Mouse (Mus musculus) kidney, adult 2 months (tissue): ENCODE measurements around the gene Hhat. TPM values are rescaled to one million over a fixed set of nuclear protein-coding genes. Genes with fewer than 3 reads are reported as not detected.

ENCODE experiments used
- DNase-seq: peaks from one replicate; pipeline ENCODE4 v3.0.0; 2021
- H3K27ac ChIP-seq: fragments of 200-500 bp; 2 replicates; pipeline ENCODE4 v1.5.1; 2012; ENCODE audit warnings: low read depth, low read length, control low read depth, inconsistent platforms; ENCODE audit not compliant: insufficient read depth
- H3K27me3 ChIP-seq: fragments of 200-500 bp; replicated peaks from 2 replicates; pipeline ENCODE4 v1.6.1; 2012; ENCODE audit warnings: mild to moderate bottlenecking, moderate library complexity, low read length, inconsistent platforms; ENCODE audit not compliant: control insufficient read depth, insufficient read depth
- H3K36me3 ChIP-seq: fragments of 200-500 bp; 2 replicates; pipeline ENCODE4 v1.6.1; 2012; ENCODE audit warnings: mild to moderate bottlenecking, moderate library complexity, low read length, inconsistent platforms; ENCODE audit not compliant: control insufficient read depth, insufficient read depth
- H3K4me1 ChIP-seq: fragments of 200-500 bp; 2 replicates; pipeline ENCODE4 v1.6.1; 2011; ENCODE audit warnings: low read length; ENCODE audit not compliant: control insufficient read depth, insufficient read depth
- H3K4me3 ChIP-seq: fragments of 200-500 bp; 2 replicates; pipeline ENCODE4 v1.5.1; 2011; ENCODE audit warnings: mild to moderate bottlenecking, low read depth, low read length, control low read depth; ENCODE audit not compliant: insufficient read depth
- CTCF ChIP-seq: fragments of 200-500 bp; conservative IDR thresholded peaks from 2 replicates; pipeline ENCODE4 v1.5.1; 2011; ENCODE audit warnings: low read depth, mild to moderate bottlenecking, control low read depth, low read length, moderate library complexity, mixed read lengths; ENCODE audit not compliant: insufficient read depth, insufficient read length
- POLR2A ChIP-seq: fragments of 200-500 bp; IDR thresholded peaks from one replicate; pipeline ENCODE4 v1.6.1; 2011; ENCODE audit warnings: low read depth, low read length, control low read depth
- WGBS: fragments of 180-500 bp; shearing (Covaris S2); methylation state at CpG from one replicate; pipeline ENCODE4 v1.1.7; 2018; 5-methylcytosine and 5-hydroxymethylcytosine counted together
- polyA plus RNA-seq: library from polyadenylated mRNA; depleted of rRNA; stranded (reverse); fragments of >200 nt; gene quantifications from 2 replicates; pipeline ENCODE4 v1.2.3, GENCODE M21; 2012

Hhat gene
- polyA plus RNA-seq, 1 experiment = 4.9 TPM

GRCm38 (mm10) chr1:192700339-192701073, 70.5 kb downstream of the Hhat start:
- Histone ChIP-seq H3K4me1 (0 out of 2 replicates have a peak, but pooled peaks cover 3% of the 10 kb centered on the region), H3K36me3 (no peaks in the 10 kb centered on the region), H3K27ac (peak overlapping the region; percentile 48; the same call in 1 of the 2 replicates), H3K4me3 (no peak overlapping the region), H3K27me3 (no peaks in the 10 kb centered on the region)
- peak; percentile 35 for DNase-seq
- WGBS = 59% methylated on average over 8 of the region's 8 CpGs
- TF ChIP-seq CTCF = no peak
- no peak for TF ChIP-seq POLR2A

GRCm38 (mm10) chr1:192699101-192699500, 71.9 kb downstream of the Hhat start:
- Histone ChIP-seq H3K36me3 (no peaks in the 10 kb centered on the region), H3K27ac (no peak overlapping the region), H3K4me3 (no peak overlapping the region), H3K27me3 (no peaks in the 10 kb centered on the region), H3K4me1 (0 out of 2 replicates have a peak, but pooled peaks cover 3% of the 10 kb centered on the region)
- no peak for DNase-seq
- TF ChIP-seq CTCF (no peak), POLR2A (no peak)

GRCm38 (mm10) chr1:192696371-192696863, 74.6 kb downstream of the Hhat start:
- WGBS = 28% methylated on average over 1 of the region's 1 CpGs
- Histone ChIP-seq H3K4me3 (no peak overlapping the region), H3K4me1 (0 out of 2 replicates have a peak, but pooled peaks cover 3% of the 10 kb centered on the region), H3K36me3 (no peaks in the 10 kb centered on the region), H3K27ac (no peak overlapping the region), H3K27me3 (no peaks in the 10 kb centered on the region)
- peak; percentile 20 for DNase-seq
- TF ChIP-seq POLR2A (no peak), CTCF (no peak)

- Histone ChIP-seq H3K27me3 (no peaks in the 10 kb centered on the region), H3K36me3 (no peaks in the 10 kb centered on the region), H3K4me3 (no peak overlapping the region), H3K4me1 (no peaks in the 10 kb centered on the region), H3K27ac (no peak overlapping the region)
- WGBS = 92% methylated on average over 10 of the region's 10 CpGs
- TF ChIP-seq CTCF (no peak), POLR2A (no peak)
- DNase-seq = no peak
Observed at GRCm38 (mm10) chr1:192693644-192694043, 77.4 kb downstream of the Hhat start.

- H3K4me3 ChIP-seq = no peak overlapping the region
- no peaks in the 10 kb centered on the region for H3K36me3 ChIP-seq
- no peaks in the 10 kb centered on the region for H3K4me1 ChIP-seq
- no peaks in the 10 kb centered on the region for H3K27me3 ChIP-seq
- WGBS = 86% methylated on average over 7 of the region's 7 CpGs
- no peak for TF ChIP-seq POLR2A
- TF ChIP-seq CTCF = no peak
- H3K27ac ChIP-seq = no peak overlapping the region
- no peak for DNase-seq
Observed at GRCm38 (mm10) chr1:192692982-192693381, 78.0 kb downstream of the Hhat start.

GRCm38 (mm10) chr1:192682219-192682951, 88.6 kb downstream of the Hhat start:
- H3K4me3 ChIP-seq = no peak overlapping the region
- no peaks in the 10 kb centered on the region; the same call in 1 of the 2 replicates for H3K36me3 ChIP-seq
- TF ChIP-seq CTCF (no peak), POLR2A (no peak)
- no peak for DNase-seq
- H3K27me3 ChIP-seq = no peaks in the 10 kb centered on the region
- H3K27ac ChIP-seq = no peak overlapping the region
- WGBS = 83% methylated on average over 4 of the region's 4 CpGs
- no peaks in the 10 kb centered on the region for H3K4me1 ChIP-seq

GRCm38 (mm10) chr1:192677236-192677635, 93.8 kb downstream of the Hhat start:
- no peaks in the 10 kb centered on the region for H3K4me1 ChIP-seq
- no peak overlapping the region for H3K27ac ChIP-seq
- 74% methylated on average over 5 of the region's 5 CpGs for WGBS
- no peak for DNase-seq
- H3K27me3 ChIP-seq = no peaks in the 10 kb centered on the region
- TF ChIP-seq CTCF = no peak
- TF ChIP-seq POLR2A = no peak
- H3K4me3 ChIP-seq = no peak overlapping the region
- H3K36me3 ChIP-seq = no peaks in the 10 kb centered on the region
